Mouse (Mus musculus) kidney, adult 2 months (tissue): ENCODE data around the gene Slc41a2.

Experiments used
- CTCF ChIP-seq: fragments of 200-500 bp; conservative IDR thresholded peaks from 2 replicates; pipeline ENCODE4 v1.5.1; 2011; ENCODE audit warnings: low read depth, mild to moderate bottlenecking, control low read depth, low read length, moderate library complexity, mixed read lengths; ENCODE audit not compliant: insufficient read depth, insufficient read length
- POLR2A ChIP-seq: fragments of 200-500 bp; IDR thresholded peaks from one replicate; pipeline ENCODE4 v1.6.1; 2011; ENCODE audit warnings: low read depth, low read length, control low read depth

GRCm38 (mm10) chr10:83322551-83323100 is 15.1 kb downstream of the Slc41a2 start:
- TF ChIP-seq CTCF (no peak), POLR2A (no peak)
